Mouse (Mus musculus): ENCODE data around the gene Polr2c.
A peak's percentile ranks its signal among the peaks of the same experiment; 100 is the strongest.
"Not testable (repeated sequence)": the region's sequence is repeated elsewhere in the genome, so short reads cannot be mapped to it uniquely, and the experiment has no call there.

The Polr2c gene

GRCm38 (mm10) chr8:94857346-94858173 is at the start of gene Polr2c:
TSS of gene Polr2c (plus strand) at chr8:94857450.
- peak; percentile 74 for DNase-seq (ENCODE audit: low spot score)

- DNase-seq (ENCODE audit: low spot score) = peak; percentile 75
Measured at GRCm38 (mm10) chr8:94807506-94807905, 49.7 kb upstream of the Polr2c start.

- no peak for DNase-seq (ENCODE audit: low spot score)
Measured at GRCm38 (mm10) chr8:94808372-94808771, 48.9 kb upstream of the Polr2c start.

GRCm38 (mm10) chr8:94810153-94810552 is 47.1 kb upstream of the Polr2c start, which contains the start of gene Ccl17:
TSS of gene Ccl17 (plus strand) at chr8:94810453.
- DNase-seq (ENCODE audit: low spot score) = no peak

GRCm38 (mm10) chr8:94810855-94811254 is 46.4 kb upstream of the Polr2c start:
- DNase-seq (ENCODE audit: low spot score) = no peak

- peak; percentile 75 for DNase-seq (ENCODE audit: low spot score)
Measured at GRCm38 (mm10) chr8:94811654-94812053, 45.6 kb upstream of the Polr2c start.

- peak; percentile 56 for DNase-seq (ENCODE audit: low spot score)
Measured at GRCm38 (mm10) chr8:94812645-94813098, 44.6 kb upstream of the Polr2c start.

GRCm38 (mm10) chr8:94814556-94814955 is 42.7 kb upstream of the Polr2c start:
- DNase-seq (ENCODE audit: low spot score) = no peak

GRCm38 (mm10) chr8:94817933-94818332 is 39.3 kb upstream of the Polr2c start:
- DNase-seq (ENCODE audit: low spot score) = no peak

- no peak for DNase-seq (ENCODE audit: low spot score)
Measured at GRCm38 (mm10) chr8:94819671-94820179, 37.5 kb upstream of the Polr2c start.

- no peak for DNase-seq (ENCODE audit: low spot score)
Measured at GRCm38 (mm10) chr8:94820553-94820952, 36.7 kb upstream of the Polr2c start.

- no peak for DNase-seq (ENCODE audit: low spot score)
Measured at GRCm38 (mm10) chr8:94821381-94821780, 35.9 kb upstream of the Polr2c start.

GRCm38 (mm10) chr8:94822637-94823560 is 34.4 kb upstream of the Polr2c start:
- DNase-seq (ENCODE audit: low spot score) = peak; percentile 28

- DNase-seq (ENCODE audit: low spot score) = no peak
Measured at GRCm38 (mm10) chr8:94825170-94825569, 32.1 kb upstream of the Polr2c start.

- no peak for DNase-seq (ENCODE audit: low spot score)
Measured at GRCm38 (mm10) chr8:94826210-94826609, 31.0 kb upstream of the Polr2c start.

- DNase-seq (ENCODE audit: low spot score) = no peak
Measured at GRCm38 (mm10) chr8:94828284-94828683, 29.0 kb upstream of the Polr2c start.

- DNase-seq (ENCODE audit: low spot score) = not testable (repeated sequence)
Measured at GRCm38 (mm10) chr8:94833901-94834405, 23.3 kb upstream of the Polr2c start.

- DNase-seq (ENCODE audit: low spot score) = not testable (repeated sequence)
Measured at GRCm38 (mm10) chr8:94835751-94836150, 21.5 kb upstream of the Polr2c start.

GRCm38 (mm10) chr8:94836456-94837240 is 20.6 kb upstream of the Polr2c start:
- no peak for DNase-seq (ENCODE audit: low spot score)

GRCm38 (mm10) chr8:94837662-94838574 is 19.3 kb upstream of the Polr2c start, which contains the start of the genes Coq9 and Ciapin1:
TSS of gene Coq9 (plus strand) at chr8:94838321.
TSS of gene Ciapin1 (minus strand) at chr8:94838358.
- DNase-seq (ENCODE audit: low spot score) = peak; percentile 92
